Mouse (Mus musculus) cerebellum, adult (tissue): Measurements from ENCODE around the gene Shank3.
A peak's percentile ranks its signal among the peaks of the same experiment; 100 is the strongest.

Source experiments
- ATAC-seq: cut with Nextera tagmentation; 2 replicates; pipeline ENCODE4 v1.9.2; 2017; ENCODE audit warnings: mild to moderate bottlenecking, moderate library complexity, mixed read lengths; ENCODE audit not compliant: insufficient number of reproducible peaks, low FRiP score, low TSS enrichment

Shank3 gene

DNA sequence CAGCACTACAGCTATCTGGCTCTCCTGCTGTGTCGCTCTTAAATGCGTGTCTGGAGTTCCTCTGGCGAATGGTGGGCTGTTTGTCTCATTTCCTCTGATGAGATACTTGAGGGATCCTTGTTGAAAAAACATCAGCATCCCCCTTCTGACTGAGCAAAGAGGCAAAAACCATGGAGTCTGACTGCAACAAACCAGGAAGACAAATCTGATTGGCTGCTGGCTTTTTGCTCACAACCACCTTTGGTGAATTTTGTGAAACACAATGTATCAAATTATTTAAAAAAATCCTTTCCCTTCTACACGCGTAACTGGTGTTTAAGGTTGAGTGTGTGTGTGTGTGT lies 23.0 kb upstream of the Shank3 start:
- no peak for ATAC-seq

- ATAC-seq: no peak
Measured at GRCm38 (mm10) chr15:89477091-89477491, 22.3 kb upstream of the Shank3 start, which contains the start of gene Arsa. Gene Arsa, minus strand, starts transcription at chr15:89477425.

- no peak for ATAC-seq
Measured at GRCm38 (mm10) chr15:89477806-89478205, 21.6 kb upstream of the Shank3 start.

DNA sequence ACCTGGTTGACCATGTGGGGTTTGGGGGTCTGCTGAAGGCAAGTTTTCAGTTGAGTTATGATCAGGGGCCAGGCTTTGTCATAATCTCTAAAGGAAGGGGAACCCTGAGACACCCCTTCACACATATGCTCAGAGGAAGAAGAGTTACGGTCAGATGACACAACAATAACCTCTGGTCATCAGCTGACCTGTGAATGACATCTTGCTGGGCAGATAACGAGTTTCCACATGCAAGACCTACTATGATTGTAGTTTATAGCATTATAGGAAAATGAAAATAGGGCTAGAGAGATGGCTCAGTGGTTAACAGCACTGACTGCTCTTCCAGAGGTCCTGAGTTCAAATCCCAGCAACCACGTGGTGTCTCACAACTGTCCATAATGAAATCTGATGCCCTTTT lies 20.8 kb upstream of the Shank3 start:
- no peak for ATAC-seq

DNA sequence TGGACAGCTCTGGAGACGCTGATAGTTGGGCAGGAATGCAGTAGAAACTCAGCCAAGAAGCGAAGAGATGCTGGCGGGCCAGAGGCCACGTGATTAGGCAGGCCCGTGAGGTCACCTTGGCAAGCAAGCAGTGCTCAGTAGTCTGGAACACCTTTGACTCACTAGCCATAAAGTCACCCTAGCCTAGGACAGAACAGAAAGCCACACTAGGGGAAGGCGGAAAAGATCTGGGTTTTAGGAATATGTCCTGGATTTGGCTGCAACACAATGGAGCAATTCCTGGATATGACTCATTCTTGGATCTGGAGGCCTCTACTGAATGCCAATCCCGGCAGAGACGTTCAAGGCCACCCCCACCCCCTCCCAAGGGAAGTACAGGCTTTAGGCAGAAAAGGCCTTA lies 18.8 kb upstream of the Shank3 start:
- ATAC-seq: peak; percentile 51; the same call in 1 of the 2 replicates

GRCm38 (mm10) chr15:89488182-89488581 lies 11.2 kb upstream of the Shank3 start:
- ATAC-seq: no peak

DNA sequence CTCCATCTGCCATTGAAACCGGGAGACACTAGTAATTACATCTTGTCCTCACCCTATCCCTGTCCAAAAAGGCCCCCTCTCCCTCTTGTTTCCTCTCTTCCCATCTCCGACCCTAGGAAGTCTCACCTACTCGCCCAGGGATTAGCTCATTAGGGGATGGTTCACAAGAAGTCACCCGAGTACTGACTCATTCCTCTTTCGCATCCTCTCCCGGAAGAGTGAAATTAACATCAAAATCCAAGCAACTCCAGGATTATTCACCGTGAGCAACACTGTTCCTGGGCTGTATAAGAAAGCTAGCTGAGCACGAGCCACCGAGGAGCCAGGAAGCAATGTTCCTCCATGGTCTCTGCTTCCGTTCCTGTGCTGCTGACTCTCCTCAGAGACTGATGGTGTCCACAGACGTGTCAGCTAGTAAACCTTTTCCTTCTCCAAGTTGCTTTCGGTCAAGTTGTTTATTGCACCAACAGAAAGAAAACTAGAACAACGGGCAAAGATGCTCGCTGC lies 10.8 kb upstream of the Shank3 start:
- ATAC-seq: no peak

GRCm38 (mm10) chr15:89494970-89495369 lies 4.5 kb upstream of the Shank3 start:
- ATAC-seq: no peak

- no peak for ATAC-seq
Measured at GRCm38 (mm10) chr15:89496131-89496530, 3.3 kb upstream of the Shank3 start.

DNA sequence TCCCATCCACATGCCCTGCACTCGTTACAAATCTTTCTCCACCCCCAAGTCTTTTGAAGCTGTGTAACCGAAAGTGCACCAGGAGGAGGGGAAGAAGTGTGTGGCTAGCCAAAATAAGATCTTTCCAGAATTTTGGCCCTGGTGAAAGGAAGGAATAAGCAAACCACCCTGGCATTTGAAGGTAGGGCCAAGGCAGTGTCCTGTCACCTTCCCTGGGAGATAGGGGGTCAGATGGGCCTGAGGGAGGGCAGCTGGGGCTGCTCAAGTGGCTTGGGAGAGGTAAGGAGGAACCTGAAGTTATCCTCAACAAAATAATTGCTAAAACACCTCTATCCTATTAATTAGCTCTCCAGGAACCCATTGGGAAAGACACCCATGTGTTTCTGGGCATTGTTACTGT lies 2.6 kb upstream of the Shank3 start:
- ATAC-seq: no peak

GRCm38 (mm10) chr15:89497391-89498048 lies 1.9 kb upstream of the Shank3 start:
- ATAC-seq: no peak

- peak; percentile 26; the same call in 1 of the 2 replicates for ATAC-seq
Measured at GRCm38 (mm10) chr15:89498049-89498960, 1.1 kb upstream of the Shank3 start.

- peak; percentile 22; the same call in 1 of the 2 replicates for ATAC-seq
Measured at GRCm38 (mm10) chr15:89499784-89500220, 379 bp downstream of the Shank3 start.

- peak; percentile 18; the same call in 1 of the 2 replicates for ATAC-seq
Measured at GRCm38 (mm10) chr15:89500221-89500791, 883 bp downstream of the Shank3 start.

- no peak for ATAC-seq
Measured at GRCm38 (mm10) chr15:89501321-89501720, 1.9 kb downstream of the Shank3 start.

DNA sequence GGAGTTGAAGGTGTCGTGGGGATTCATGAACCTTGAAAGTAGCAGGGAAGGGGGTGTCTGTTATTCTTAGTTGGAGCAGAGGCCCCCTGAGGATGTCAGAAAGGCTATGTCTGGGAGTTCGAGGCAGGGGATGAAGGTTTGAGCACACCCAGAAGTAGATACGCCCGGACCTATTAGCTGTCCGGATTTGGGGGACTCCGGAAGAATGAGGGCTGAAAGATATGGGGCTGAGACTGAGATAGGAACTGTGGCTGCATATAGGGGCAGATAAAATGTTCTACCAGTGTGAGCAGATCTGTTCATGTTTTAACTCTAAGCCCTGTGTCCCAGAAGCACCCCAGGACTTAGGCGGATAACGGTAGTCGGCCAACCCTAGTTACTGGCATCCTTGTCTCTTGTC lies 5.4 kb downstream of the Shank3 start:
- no peak for ATAC-seq

- no peak for ATAC-seq
Measured at GRCm38 (mm10) chr15:89507751-89508150, 8.3 kb downstream of the Shank3 start.

- no peak for ATAC-seq
Measured at GRCm38 (mm10) chr15:89512679-89513078, 13.3 kb downstream of the Shank3 start.

- peak; percentile 39; the same call in 1 of the 2 replicates for ATAC-seq
Measured at GRCm38 (mm10) chr15:89521951-89522350, 22.5 kb downstream of the Shank3 start.

DNA sequence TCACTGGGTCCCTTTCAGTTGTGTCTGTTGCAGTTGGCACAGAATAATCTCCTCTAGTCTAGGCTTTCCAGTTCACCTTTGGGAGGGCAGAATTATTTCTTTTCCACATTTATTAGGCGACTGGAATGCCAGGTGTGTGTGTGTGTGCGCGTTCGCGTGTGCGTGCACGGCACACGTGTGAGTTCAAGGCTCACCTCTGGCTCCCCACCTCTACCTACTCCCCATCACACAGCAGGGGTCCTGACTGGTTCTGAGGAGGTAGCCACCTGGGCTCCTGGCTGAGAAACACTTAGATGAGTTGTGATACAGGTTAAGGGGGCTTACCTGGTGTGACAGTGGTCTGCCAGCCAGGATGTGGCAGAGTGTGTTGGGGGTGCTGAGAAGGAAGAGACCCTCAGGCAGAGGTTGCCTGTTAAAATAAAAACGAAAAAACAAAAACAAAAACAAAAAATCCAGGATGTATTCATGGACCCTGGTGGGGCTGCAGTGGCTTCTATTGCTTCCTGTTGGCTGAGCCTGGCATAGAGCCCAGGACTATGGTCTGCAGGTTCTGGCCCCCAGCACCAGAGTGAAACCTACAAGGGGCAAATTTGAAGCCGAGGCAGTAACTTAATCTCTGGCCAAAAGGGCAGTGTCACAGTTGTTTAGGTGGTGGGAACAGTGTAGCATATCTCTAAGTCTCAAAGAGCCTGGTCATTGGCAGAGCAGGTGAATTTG lies 23.3 kb downstream of the Shank3 start:
- ATAC-seq: no peak
